Mouse (Mus musculus) liver, embryonic 11.5 days (tissue): ENCODE data around the gene Hbs1l. TPM values are rescaled to one million over a fixed set of nuclear protein-coding genes. Genes with fewer than 3 reads are reported as not detected.

Experiments used
- ATAC-seq: fragments of 200-750 bp; cut with Nextera tagmentation; replicated peaks from 2 replicates; pipeline ENCODE4 v1.8.0; 2017; ENCODE audit warnings: moderate number of reproducible peaks, mild to moderate bottlenecking, moderate TSS enrichment, moderate library complexity; ENCODE audit not compliant: low FRiP score
- DNase-seq: peaks from one replicate; pipeline ENCODE4 v3.0.0-alpha.2; 2017; ENCODE audit warnings: low spot score
- H3K27ac ChIP-seq: fragments of 300-500 bp; sonication (generic); 2 replicates; pipeline ENCODE4 v1.5.1; 2014; ENCODE audit warnings: mild to moderate bottlenecking, low read depth, low read length, control low read depth
- H3K27me3 ChIP-seq: fragments of 300-500 bp; sonication (generic); replicated peaks from 2 replicates; pipeline ENCODE4 v1.6.1; 2014; ENCODE audit warnings: low read length, mixed read lengths; ENCODE audit not compliant: control insufficient read depth, insufficient read depth
- H3K36me3 ChIP-seq: fragments of 300-500 bp; sonication (generic); 2 replicates; pipeline ENCODE4 v1.6.1; 2014; ENCODE audit warnings: mild to moderate bottlenecking, low read length, moderate library complexity, mixed read lengths; ENCODE audit not compliant: control insufficient read depth, insufficient read depth
- H3K4me1 ChIP-seq: fragments of 300-500 bp; sonication (generic); replicated peaks from 2 replicates; pipeline ENCODE4 v1.6.1; 2014; ENCODE audit warnings: low read length, mixed read lengths; ENCODE audit not compliant: control insufficient read depth, insufficient read depth
- H3K4me2 ChIP-seq: fragments of 300-500 bp; sonication (generic); 2 replicates; pipeline ENCODE4 v1.6.1; 2014; ENCODE audit warnings: mild to moderate bottlenecking, control low read depth, moderate library complexity
- H3K4me3 ChIP-seq: fragments of 300-500 bp; sonication (generic); 2 replicates; pipeline ENCODE4 v1.5.1; 2014; ENCODE audit warnings: low read depth, low read length, control low read depth
- H3K9ac ChIP-seq: fragments of 300-500 bp; sonication (generic); 2 replicates; pipeline ENCODE4 v1.6.1; 2014; ENCODE audit warnings: low read depth, low read length, control low read depth
- H3K9me3 ChIP-seq: fragments of 300-500 bp; sonication (generic); 2 replicates; pipeline ENCODE4 v1.6.1; 2016; ENCODE audit warnings: low read length, inconsistent platforms, mixed read lengths; ENCODE audit not compliant: control insufficient read depth
- WGBS: fragments of 180-500 bp; shearing (Covaris S2); extraction: QIAGEN DNeasy Blood & Tissue Kit; methylation state at CpG from one replicate; pipeline ENCODE4 v1.1.7; 2014; 5-methylcytosine and 5-hydroxymethylcytosine counted together
- polyA plus RNA-seq: library from polyadenylated mRNA; unstranded; fragments of >200 nt; fragmentation: Nextera tagmentation; extraction: Ambion mirVana; gene quantifications from 2 replicates; pipeline ENCODE4 v1.2.1, GENCODE M21; 2014

Hbs1l gene
- polyA plus RNA-seq, 1 experiment from 2014 or later: 107 TPM

- peaks cover 29% of the 10 kb centered on the region for H3K36me3 ChIP-seq
- DNase-seq (no peak), ATAC-seq (no peak)
- H3K27ac ChIP-seq: no peak overlapping the region
- H3K4me1 ChIP-seq: peaks cover 8% of the 10 kb centered on the region
- H3K9ac ChIP-seq: no peak overlapping the region
- WGBS: 91% methylated on average over 4 of the region's 4 CpGs
- no peaks in the 10 kb centered on the region for H3K9me3 ChIP-seq
- no peak overlapping the region for H3K4me2 ChIP-seq
- no peak overlapping the region for H3K4me3 ChIP-seq
- H3K27me3 ChIP-seq: no peaks in the 10 kb centered on the region
Measured at GRCm38 (mm10) chr10:21347332-21347731, 51.6 kb downstream of the Hbs1l start.

DNA sequence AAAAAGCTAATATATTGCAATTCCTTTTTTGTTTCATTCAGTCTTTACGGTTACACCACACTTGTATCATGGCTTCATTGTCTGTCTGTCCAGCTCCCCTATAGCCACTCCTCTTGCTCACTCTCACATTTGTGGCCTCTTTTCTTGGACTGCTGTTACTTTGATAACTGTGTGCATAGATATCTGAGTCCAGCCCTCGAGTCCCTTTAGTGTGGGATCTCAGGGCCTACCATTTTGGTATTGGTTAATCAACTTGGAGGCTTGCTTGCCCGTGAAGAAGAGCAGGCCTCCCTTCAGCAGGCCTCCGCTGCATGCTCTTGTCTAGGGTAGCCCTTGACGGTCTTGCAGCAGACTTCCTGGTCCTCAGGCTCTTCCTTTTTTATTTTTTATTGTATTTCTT is 53.7 kb downstream of the Hbs1l start:
- Histone ChIP-seq H3K4me3 (no peak overlapping the region), H3K27me3 (no peaks in the 10 kb centered on the region), H3K36me3 (peaks cover 30% of the 10 kb centered on the region), H3K27ac (no peak overlapping the region; the same call in 1 of the 2 replicates), H3K4me2 (no peak overlapping the region), H3K9ac (no peak overlapping the region), H3K4me1 (peaks cover 8% of the 10 kb centered on the region), H3K9me3 (no peaks in the 10 kb centered on the region)
- WGBS: 81% methylated on average over 5 of the region's 5 CpGs
- DNase-seq: no peak
- ATAC-seq: peak; percentile 63

DNA sequence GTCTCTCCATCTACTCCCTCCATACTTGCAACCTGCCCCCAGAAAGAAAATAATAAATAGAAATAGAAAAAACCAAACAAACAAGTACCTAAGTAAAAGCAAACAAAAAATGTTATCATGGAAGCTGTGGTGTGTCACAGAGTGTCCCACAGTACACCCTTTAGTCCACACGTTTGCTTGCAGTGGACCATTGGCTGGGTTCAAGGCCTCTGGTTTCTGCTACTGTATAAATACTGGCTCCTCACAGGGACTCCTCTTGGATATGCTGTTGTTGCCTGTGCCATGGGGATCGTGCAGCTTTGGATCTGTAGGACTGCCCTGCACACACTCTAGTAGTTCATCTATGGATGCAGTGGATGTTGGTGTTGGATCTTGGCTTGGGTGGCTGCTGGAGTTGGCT is 54.2 kb downstream of the Hbs1l start:
- H3K36me3 ChIP-seq: peaks cover 29% of the 10 kb centered on the region
- H3K4me2 ChIP-seq: no peak overlapping the region
- H3K4me1 ChIP-seq: peaks cover 8% of the 10 kb centered on the region
- no peaks in the 10 kb centered on the region for H3K9me3 ChIP-seq
- no peak overlapping the region for H3K9ac ChIP-seq
- H3K27ac ChIP-seq: no peak overlapping the region; the same call in 1 of the 2 replicates
- 76% methylated on average over 2 of the region's 2 CpGs for WGBS
- H3K27me3 ChIP-seq: no peaks in the 10 kb centered on the region
- no peak overlapping the region for H3K4me3 ChIP-seq
- ATAC-seq: 0 out of 2 replicates have a peak, but pooled peaks have one; percentile 11
- DNase-seq: no peak

DNA sequence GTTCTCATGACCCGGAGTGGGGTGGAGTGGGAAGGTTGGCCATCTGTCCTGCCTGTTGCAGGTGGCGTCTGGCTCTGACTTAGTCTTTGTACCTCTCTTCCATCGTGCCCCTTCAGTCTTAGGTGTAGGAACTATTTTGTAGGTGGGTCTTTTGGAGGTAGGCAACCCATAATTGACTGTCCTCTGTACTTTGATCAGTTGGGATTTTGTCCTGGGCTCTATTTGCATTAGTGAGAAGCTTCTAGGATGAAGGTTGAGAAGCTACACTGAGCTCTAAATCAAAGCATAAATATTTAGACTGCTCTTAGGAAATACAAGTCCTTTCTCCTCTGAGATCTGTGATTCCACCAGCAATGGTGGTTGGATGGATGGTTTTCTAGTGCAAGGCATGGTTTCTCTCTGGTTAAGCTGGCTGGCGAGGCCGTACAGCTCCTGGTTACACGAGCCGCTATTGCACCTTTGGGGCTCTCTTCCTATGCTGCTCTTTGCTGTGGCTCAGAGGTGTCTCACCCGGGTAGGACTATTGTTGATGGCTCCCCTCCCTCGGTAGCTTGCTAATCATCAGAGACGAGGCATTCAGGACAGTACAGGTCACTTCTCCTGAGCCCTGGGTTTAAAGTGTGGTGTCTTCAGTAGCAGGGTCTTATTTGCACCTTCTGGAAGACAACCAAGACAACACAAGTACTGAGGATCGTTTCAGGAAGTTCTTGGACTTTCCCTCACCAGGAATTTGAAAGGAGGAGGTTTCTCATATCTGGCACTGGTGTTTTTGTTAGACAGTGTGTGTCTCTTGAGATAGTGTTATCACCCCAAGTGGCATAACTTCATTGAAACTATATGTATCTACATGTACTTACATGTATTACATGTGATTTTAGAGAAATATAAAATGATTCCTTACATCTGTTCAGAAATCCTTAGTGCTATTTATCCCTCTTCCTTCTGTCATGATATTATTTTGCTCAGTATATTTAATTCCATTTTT is 55.0 kb downstream of the Hbs1l start:
- no peak for DNase-seq

DNA sequence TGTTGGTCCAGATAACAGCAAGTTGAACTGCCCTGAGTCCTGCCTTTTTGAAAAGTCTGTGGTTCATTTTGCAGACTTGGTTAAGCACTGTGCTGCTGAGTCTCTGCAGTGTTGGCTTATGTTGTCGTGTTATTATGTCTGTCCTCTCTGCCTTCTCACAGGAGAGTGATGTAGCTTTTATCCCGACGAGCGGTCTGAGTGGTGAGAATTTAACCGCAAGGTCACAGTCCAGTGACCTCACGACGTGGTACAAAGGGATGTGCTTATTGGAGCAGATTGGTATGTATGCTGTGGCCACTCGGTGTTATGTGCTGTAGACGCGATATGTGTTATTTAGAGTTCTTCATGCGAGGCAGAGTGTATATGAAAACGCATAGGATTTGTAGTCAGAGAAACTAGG is 56.0 kb downstream of the Hbs1l start:
- Histone ChIP-seq H3K4me2 (no peak overlapping the region), H3K27me3 (no peaks in the 10 kb centered on the region), H3K27ac (no peak overlapping the region), H3K9me3 (no peaks in the 10 kb centered on the region), H3K4me1 (peaks cover 8% of the 10 kb centered on the region), H3K9ac (no peak overlapping the region), H3K4me3 (no peak overlapping the region), H3K36me3 (peaks cover 26% of the 10 kb centered on the region)
- WGBS: 90% methylated on average over 12 of the region's 12 CpGs
- DNase-seq (no peak), ATAC-seq (no peak)

More for the DNA sequence above, 55.0 kb downstream of the Hbs1l start:
- Histone ChIP-seq H3K4me2 (no peak overlapping the region), H3K27me3 (no peaks in the 10 kb centered on the region), H3K9ac (no peak overlapping the region), H3K4me1 (peaks cover 8% of the 10 kb centered on the region), H3K4me3 (no peak overlapping the region), H3K36me3 (peaks cover 26% of the 10 kb centered on the region), H3K27ac (peak overlapping the region; percentile 34), H3K9me3 (no peaks in the 10 kb centered on the region)
- WGBS: 87% methylated on average over 11 of the region's 11 CpGs
- ATAC-seq: peak; percentile 72

DNA sequence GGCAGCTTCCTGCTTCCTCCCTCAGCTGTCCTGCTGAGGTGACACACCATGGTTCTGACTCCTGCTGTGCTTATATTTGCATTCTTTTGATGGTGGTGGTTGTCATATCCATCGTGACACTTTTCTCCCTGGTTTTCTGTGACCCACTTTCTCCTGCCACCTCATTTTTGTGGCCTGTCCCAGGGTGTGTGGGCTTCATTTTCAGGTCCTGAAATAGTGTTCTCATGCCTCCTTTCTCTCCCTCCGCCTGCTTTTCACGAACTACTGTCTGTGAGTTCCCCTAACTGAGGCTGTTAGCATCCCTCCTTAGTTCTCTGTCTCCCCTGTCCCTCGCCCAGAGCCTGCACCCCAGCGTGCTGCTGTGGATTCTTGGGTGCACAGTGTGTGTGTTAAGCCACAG is 58.1 kb downstream of the Hbs1l start:
- Histone ChIP-seq H3K4me2 (no peak overlapping the region), H3K4me1 (peaks cover 8% of the 10 kb centered on the region), H3K27ac (no peak overlapping the region), H3K36me3 (peaks cover 22% of the 10 kb centered on the region), H3K9ac (no peak overlapping the region), H3K4me3 (no peak overlapping the region), H3K27me3 (no peaks in the 10 kb centered on the region), H3K9me3 (no peaks in the 10 kb centered on the region)
- DNase-seq: no peak
- WGBS: 65% methylated on average over 5 of the region's 5 CpGs
- no peak for ATAC-seq

DNA sequence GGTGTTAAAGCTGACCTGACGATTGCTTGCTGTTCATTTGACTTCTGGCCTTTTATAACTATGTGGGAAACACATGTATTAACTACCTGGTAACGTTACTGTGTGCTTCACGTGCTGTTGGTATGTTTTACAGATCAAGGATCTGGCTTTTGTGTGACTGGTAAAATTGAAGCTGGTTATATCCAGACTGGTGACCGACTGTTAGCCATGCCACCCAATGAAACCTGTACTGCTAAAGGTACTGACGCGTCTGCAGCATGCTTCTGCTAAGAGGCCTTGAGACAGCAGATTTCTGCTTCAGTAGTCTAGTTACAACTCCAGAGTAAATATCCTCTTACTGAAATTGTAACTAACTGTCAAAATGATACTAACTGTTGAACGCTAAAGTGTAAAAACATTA is 58.7 kb downstream of the Hbs1l start:
- Histone ChIP-seq H3K27me3 (no peaks in the 10 kb centered on the region), H3K9me3 (no peaks in the 10 kb centered on the region), H3K4me3 (no peak overlapping the region), H3K9ac (no peak overlapping the region), H3K4me2 (no peak overlapping the region), H3K36me3 (peaks cover 21% of the 10 kb centered on the region), H3K4me1 (peaks cover 8% of the 10 kb centered on the region), H3K27ac (no peak overlapping the region)
- no peak for DNase-seq
- no peak for ATAC-seq
- 93% methylated on average over 7 of the region's 7 CpGs for WGBS

- H3K36me3 ChIP-seq: peaks cover 4% of the 10 kb centered on the region; the same call in 1 of the 2 replicates
- peak; percentile 10 for DNase-seq
Measured at GRCm38 (mm10) chr10:21357986-21358385, 62.2 kb downstream of the Hbs1l start.

GRCm38 (mm10) chr10:21359086-21359485 is 63.3 kb downstream of the Hbs1l start:
- Histone ChIP-seq H3K4me1 (no peaks in the 10 kb centered on the region), H3K9ac (no peak overlapping the region), H3K9me3 (no peaks in the 10 kb centered on the region), H3K4me2 (no peak overlapping the region), H3K4me3 (no peak overlapping the region), H3K27ac (no peak overlapping the region), H3K36me3 (peaks cover under 1% of the 10 kb centered on the region; the same call in 1 of the 2 replicates), H3K27me3 (no peaks in the 10 kb centered on the region)
- WGBS: 90% methylated on average over 4 of the region's 4 CpGs
- ATAC-seq (no peak), DNase-seq (no peak)

More at GRCm38 (mm10) chr10:21357986-21358385, 62.2 kb downstream of the Hbs1l start:
- Histone ChIP-seq H3K27me3 (no peaks in the 10 kb centered on the region), H3K27ac (no peak overlapping the region), H3K4me3 (no peak overlapping the region), H3K4me2 (no peak overlapping the region), H3K9me3 (no peaks in the 10 kb centered on the region), H3K4me1 (no peaks in the 10 kb centered on the region), H3K9ac (no peak overlapping the region)
- ATAC-seq: no peak
- 90% methylated on average over 8 of the region's 8 CpGs for WGBS
